Mouse (Mus musculus): ENCODE data around the gene Myo1h. TPM values are rescaled to one million over a fixed set of nuclear protein-coding genes. Genes with fewer than 3 reads are reported as not detected.

Myo1h gene
- polyA plus RNA-seq, 1 experiment from 2014 or later = 1.1 TPM

Small RNA genes lying within 50 kb of the gene (microRNA-seq; reads per million reads assigned to microRNA genes)
- gene Mir7027 = not detected

Other genes starting within 250 kb of the Myo1h start
- 20.7 and 22.1 TPM in 2 replicates for gene Usp30, start 223.7 kb upstream of the Myo1h start, polyA plus RNA-seq (2015; fragmentation: Nextera tagmentation; extraction: Ambion mirVana)
- 104 and 115 TPM in 2 replicates for gene Svop, start 197.6 kb upstream of the Myo1h start, polyA plus RNA-seq (2015; fragmentation: Nextera tagmentation; extraction: Ambion mirVana)
- 5.3 and 6.9 TPM in 2 replicates for gene Alkbh2, start 160.9 kb upstream of the Myo1h start, polyA plus RNA-seq (2015; fragmentation: Nextera tagmentation; extraction: Ambion mirVana)
- 8.5 and 9.7 TPM in 2 replicates for gene Ung, start 158.8 kb upstream of the Myo1h start, polyA plus RNA-seq (2015; fragmentation: Nextera tagmentation; extraction: Ambion mirVana)
- 5.0 and 5.8 TPM in 2 replicates for gene Acacb, start 142.6 kb upstream of the Myo1h start, polyA plus RNA-seq (2015; fragmentation: Nextera tagmentation; extraction: Ambion mirVana)
- gene Foxn4, start 15.4 kb upstream of the Myo1h start, polyA plus RNA-seq (2015; fragmentation: Nextera tagmentation; extraction: Ambion mirVana) = 0.88 and 0.89 TPM in 2 replicates
- gene Kctd10, start 91.3 kb downstream of the Myo1h start, polyA plus RNA-seq (2015; fragmentation: Nextera tagmentation; extraction: Ambion mirVana) = 80.7 and 82.7 TPM in 2 replicates
- gene Ube3b, start 91.4 kb downstream of the Myo1h start, polyA plus RNA-seq (2015; fragmentation: Nextera tagmentation; extraction: Ambion mirVana) = 41.3 and 41.4 TPM in 2 replicates
- gene Mmab, start 154.9 kb downstream of the Myo1h start, polyA plus RNA-seq (2015; fragmentation: Nextera tagmentation; extraction: Ambion mirVana) = 31.6 and 32.8 TPM in 2 replicates
- 63.8 and 69.7 TPM in 2 replicates for gene Mvk, start 155.1 kb downstream of the Myo1h start, polyA plus RNA-seq (2015; fragmentation: Nextera tagmentation; extraction: Ambion mirVana)